Mouse (Mus musculus): ENCODE results near the gene Reln. TPM values are rescaled to one million over a fixed set of nuclear protein-coding genes. Genes with fewer than 3 reads are reported as not detected.
A peak's percentile ranks its signal among the peaks of the same experiment; 100 is the strongest.

Gene Reln
- polyA plus RNA-seq, 1 experiment from 2014 or later: 10.1 TPM

DNA sequence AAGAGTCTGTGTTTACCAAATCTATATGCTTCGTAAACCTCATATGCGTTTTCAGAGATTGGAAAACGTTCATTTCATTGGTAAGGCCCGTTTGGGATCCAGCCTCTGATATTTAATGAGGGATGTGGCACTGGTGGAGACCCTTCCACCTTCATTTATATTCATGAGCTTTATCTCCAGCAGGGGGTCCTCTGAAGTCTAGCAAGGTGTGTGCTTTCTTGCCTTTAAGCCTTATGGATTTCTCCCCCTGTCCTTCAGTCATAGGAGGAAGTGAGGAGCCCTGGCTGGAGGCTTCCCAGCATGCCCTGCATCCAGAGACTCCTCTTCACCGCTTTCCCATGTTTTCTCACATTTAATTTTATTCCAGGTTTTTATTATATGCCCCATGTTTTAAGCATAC lies 269.5 kb downstream of the Reln start:
- WGBS: 71% methylated on average over 5 of the region's 5 CpGs
- no peak overlapping the region for H3K4me2 ChIP-seq
- no peak for DNase-seq (ENCODE audit: low spot score, missing footprints)
- no peak overlapping the region for H3K4me3 ChIP-seq (ENCODE audit: low read depth, low read length)
- no peaks in the 10 kb centered on the region for H3K9me3 ChIP-seq (ENCODE audit: control insufficient read depth, low read length)
- H3K36me3 ChIP-seq (ENCODE audit: control insufficient read depth, insufficient read depth, low read length): no peaks in the 10 kb centered on the region
- H3K4me1 ChIP-seq (ENCODE audit: control insufficient read depth, insufficient read depth, low read length): no peaks in the 10 kb centered on the region
- no peak overlapping the region for H3K27ac ChIP-seq (ENCODE audit: low read depth, low read length)
- 0 out of 2 replicates have a peak, but pooled peaks have one; percentile 50 for ATAC-seq (ENCODE audit: low FRiP score)
- no peaks in the 10 kb centered on the region for H3K27me3 ChIP-seq (ENCODE audit: control insufficient read depth, insufficient read depth, low read length)
- H3K9ac ChIP-seq (ENCODE audit: low read length): no peak overlapping the region

DNA sequence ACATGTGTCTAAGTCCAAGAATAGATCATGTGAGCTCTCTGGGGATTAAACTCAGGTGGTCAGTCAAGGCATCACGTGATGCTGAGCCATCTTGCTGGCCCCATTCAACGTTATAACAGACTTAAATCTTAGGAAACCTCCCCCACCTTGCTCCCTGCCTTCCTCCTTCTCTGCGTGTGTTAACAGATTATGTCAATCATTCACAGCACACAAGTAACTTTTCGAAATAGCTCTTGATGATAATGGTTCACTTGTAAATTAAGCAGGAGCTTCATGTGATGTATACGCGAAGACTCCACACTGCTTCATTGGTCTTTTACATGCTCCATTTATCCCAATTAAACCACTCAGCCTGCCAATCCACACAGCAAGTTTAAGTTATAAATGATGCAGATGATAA lies 271.9 kb downstream of the Reln start:
- Histone ChIP-seq H3K9ac (ENCODE audit: low read length) (no peak overlapping the region), H3K27me3 (ENCODE audit: control insufficient read depth, insufficient read depth, low read length) (no peaks in the 10 kb centered on the region), H3K36me3 (ENCODE audit: control insufficient read depth, insufficient read depth, low read length) (no peaks in the 10 kb centered on the region), H3K4me3 (ENCODE audit: low read depth, low read length) (no peak overlapping the region), H3K9me3 (ENCODE audit: control insufficient read depth, low read length) (no peaks in the 10 kb centered on the region), H3K4me1 (ENCODE audit: control insufficient read depth, insufficient read depth, low read length) (no peaks in the 10 kb centered on the region), H3K27ac (ENCODE audit: low read depth, low read length) (no peak overlapping the region), H3K4me2 (no peak overlapping the region)
- ATAC-seq (ENCODE audit: low FRiP score): no peak
- WGBS: 89% methylated on average over 6 of the region's 6 CpGs
- no peak for DNase-seq (ENCODE audit: low spot score, missing footprints)

DNA sequence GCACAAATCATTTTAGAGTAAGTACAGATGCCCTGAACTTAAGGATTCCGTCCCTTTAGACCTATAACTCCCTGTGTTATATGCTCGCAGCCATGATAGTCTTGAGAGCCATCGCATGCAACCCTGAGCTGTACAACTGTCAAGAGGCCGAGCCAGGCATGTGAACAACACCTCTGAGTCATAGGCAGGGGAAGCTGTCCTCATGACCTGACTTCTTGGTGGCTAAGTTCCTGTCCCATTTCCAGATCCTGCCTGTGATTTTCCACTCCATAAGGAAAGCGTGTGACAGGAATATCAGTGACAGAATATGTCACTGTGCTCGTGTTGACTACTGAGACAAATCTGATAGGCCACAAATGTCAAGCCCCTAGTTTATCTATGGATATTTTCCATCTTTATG lies 285.3 kb downstream of the Reln start:
- Histone ChIP-seq H3K27ac (ENCODE audit: low read depth, low read length) (no peak overlapping the region), H3K4me1 (ENCODE audit: control insufficient read depth, insufficient read depth, low read length) (no peaks in the 10 kb centered on the region), H3K36me3 (ENCODE audit: control insufficient read depth, insufficient read depth, low read length) (no peaks in the 10 kb centered on the region), H3K4me2 (no peak overlapping the region), H3K27me3 (ENCODE audit: control insufficient read depth, insufficient read depth, low read length) (no peaks in the 10 kb centered on the region), H3K9ac (ENCODE audit: low read length) (no peak overlapping the region), H3K4me3 (ENCODE audit: low read depth, low read length) (no peak overlapping the region), H3K9me3 (ENCODE audit: control insufficient read depth, low read length) (no peaks in the 10 kb centered on the region)
- DNase-seq (ENCODE audit: low spot score, missing footprints) (no peak), ATAC-seq (ENCODE audit: low FRiP score) (no peak)
- WGBS: 86% methylated on average over 6 of the region's 6 CpGs

DNA sequence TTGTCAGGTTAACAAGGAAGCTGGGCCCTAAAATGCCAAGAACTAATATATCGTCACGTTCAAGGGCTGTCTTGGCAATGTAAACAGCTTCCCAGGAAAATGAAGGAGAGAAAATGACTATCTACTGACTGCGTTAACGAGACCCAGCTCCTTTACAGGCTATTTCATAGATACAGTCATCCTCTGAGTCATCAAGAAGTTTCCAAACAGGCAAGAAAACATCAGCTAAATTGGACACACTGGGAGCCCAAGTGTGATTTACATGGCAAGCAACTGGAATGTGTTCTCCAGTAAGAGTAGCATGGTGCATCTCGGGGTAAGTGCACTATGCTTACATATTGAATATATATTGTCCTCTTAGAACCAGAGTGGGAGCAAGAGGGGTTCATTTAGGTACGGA lies 302.7 kb downstream of the Reln start:
- H3K4me3 ChIP-seq (ENCODE audit: low read depth, low read length): no peak overlapping the region
- H3K27ac ChIP-seq (ENCODE audit: low read depth, low read length): no peak overlapping the region
- 95% methylated on average over 6 of the region's 6 CpGs for WGBS
- H3K9ac ChIP-seq (ENCODE audit: low read length): no peak overlapping the region
- H3K4me2 ChIP-seq: no peak overlapping the region
- DNase-seq (ENCODE audit: low spot score, missing footprints): no peak
- no peaks in the 10 kb centered on the region for H3K9me3 ChIP-seq (ENCODE audit: control insufficient read depth, low read length)
- no peaks in the 10 kb centered on the region for H3K27me3 ChIP-seq (ENCODE audit: control insufficient read depth, insufficient read depth, low read length)
- H3K4me1 ChIP-seq (ENCODE audit: control insufficient read depth, insufficient read depth, low read length): no peaks in the 10 kb centered on the region
- no peak for ATAC-seq (ENCODE audit: low FRiP score)
- no peaks in the 10 kb centered on the region for H3K36me3 ChIP-seq (ENCODE audit: control insufficient read depth, insufficient read depth, low read length)

DNA sequence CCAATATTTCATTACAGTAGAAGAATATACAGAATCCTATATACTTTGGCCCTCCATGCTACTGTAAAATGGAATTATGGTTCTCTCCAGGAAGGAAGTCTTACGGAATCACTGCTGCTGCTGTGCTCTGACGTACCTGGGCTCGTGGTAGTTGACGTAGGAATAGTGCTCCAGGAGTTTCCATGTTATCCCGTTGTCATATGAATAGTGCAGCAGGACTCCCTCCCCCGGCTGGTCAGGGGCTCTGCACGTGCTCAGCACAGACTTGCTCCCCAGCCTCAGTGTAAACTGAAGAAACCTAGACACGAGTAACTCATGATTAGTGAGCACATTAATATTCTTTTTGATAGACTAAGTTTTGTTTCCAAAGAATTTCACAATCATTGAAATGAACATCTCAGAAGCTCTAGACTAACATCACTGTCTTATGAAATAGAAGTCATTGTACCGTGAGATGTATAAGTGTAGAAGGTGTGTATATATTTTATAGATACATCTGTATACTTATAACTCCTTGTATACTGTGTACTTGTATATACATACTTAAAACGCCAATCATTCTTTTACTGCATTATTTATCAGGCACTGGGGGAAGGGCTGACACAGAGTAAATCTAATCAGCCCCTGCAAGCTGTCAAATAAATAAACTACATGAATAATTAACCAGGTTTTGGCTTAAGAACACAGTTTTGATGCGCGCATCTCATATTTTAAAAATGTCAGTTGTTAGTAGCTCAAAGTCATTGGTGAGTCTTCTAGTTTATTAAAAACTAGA lies 304.9 kb downstream of the Reln start:
- Histone ChIP-seq H3K9me3 (ENCODE audit: control insufficient read depth, low read length) (no peaks in the 10 kb centered on the region), H3K36me3 (ENCODE audit: control insufficient read depth, insufficient read depth, low read length) (no peaks in the 10 kb centered on the region), H3K9ac (ENCODE audit: low read length) (no peak overlapping the region), H3K4me3 (ENCODE audit: low read depth, low read length) (no peak overlapping the region), H3K27ac (ENCODE audit: low read depth, low read length) (no peak overlapping the region), H3K4me2 (no peak overlapping the region), H3K27me3 (ENCODE audit: control insufficient read depth, insufficient read depth, low read length) (no peaks in the 10 kb centered on the region), H3K4me1 (ENCODE audit: control insufficient read depth, insufficient read depth, low read length) (no peaks in the 10 kb centered on the region)
- ATAC-seq (ENCODE audit: low FRiP score): no peak
- DNase-seq (ENCODE audit: low spot score, missing footprints): no peak
- WGBS: 86% methylated on average over 12 of the region's 12 CpGs

DNA sequence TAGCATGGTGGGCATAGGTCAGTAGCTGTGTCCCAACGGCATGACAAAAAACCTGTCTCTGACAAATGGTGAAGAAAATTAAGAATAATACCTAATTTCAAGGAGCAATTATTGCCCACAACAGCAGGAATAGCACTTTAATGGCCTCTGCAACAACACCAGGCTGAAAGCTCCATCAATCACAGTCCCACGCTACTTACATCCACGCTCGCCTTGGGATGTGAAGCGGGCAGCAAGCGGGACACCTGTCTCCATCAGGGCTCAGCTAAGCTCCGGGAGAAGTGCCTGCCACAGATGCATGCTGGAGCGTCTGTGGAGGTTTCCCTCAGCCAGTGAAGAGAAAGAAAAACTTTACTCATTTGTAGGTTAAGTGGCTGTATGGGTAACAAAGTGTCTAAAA lies 309.3 kb downstream of the Reln start:
- WGBS: 92% methylated on average over 8 of the region's 8 CpGs
- Histone ChIP-seq H3K4me1 (ENCODE audit: control insufficient read depth, insufficient read depth, low read length) (no peaks in the 10 kb centered on the region), H3K27ac (ENCODE audit: low read depth, low read length) (no peak overlapping the region), H3K36me3 (ENCODE audit: control insufficient read depth, insufficient read depth, low read length) (no peaks in the 10 kb centered on the region), H3K27me3 (ENCODE audit: control insufficient read depth, insufficient read depth, low read length) (no peaks in the 10 kb centered on the region), H3K4me3 (ENCODE audit: low read depth, low read length) (no peak overlapping the region), H3K9me3 (ENCODE audit: control insufficient read depth, low read length) (no peaks in the 10 kb centered on the region), H3K9ac (ENCODE audit: low read length) (no peak overlapping the region), H3K4me2 (no peak overlapping the region)
- no peak for ATAC-seq (ENCODE audit: low FRiP score)
- no peak for DNase-seq (ENCODE audit: low spot score, missing footprints)

DNA sequence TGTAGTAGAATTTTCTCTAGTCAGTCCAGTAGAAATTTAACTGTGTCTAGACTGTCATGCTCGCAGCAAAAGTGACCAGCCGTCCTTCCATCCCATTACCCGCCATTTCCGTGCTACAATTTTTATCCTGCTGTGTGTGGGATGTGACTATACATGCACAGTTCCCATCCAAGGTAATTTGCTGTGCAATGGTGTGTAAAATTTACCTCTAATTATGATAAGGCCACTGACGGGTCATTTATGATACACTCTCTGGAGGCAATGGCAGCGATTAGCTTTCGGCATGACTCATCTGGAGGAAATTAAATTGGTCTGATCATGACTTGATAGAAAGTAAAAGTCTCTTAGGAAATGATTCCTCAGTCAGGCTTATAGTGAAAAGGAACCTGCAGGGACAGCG lies 311.5 kb downstream of the Reln start:
- no peak for ATAC-seq (ENCODE audit: low FRiP score)
- Histone ChIP-seq H3K27ac (ENCODE audit: low read depth, low read length) (no peak overlapping the region), H3K9me3 (ENCODE audit: control insufficient read depth, low read length) (no peaks in the 10 kb centered on the region), H3K36me3 (ENCODE audit: control insufficient read depth, insufficient read depth, low read length) (no peaks in the 10 kb centered on the region), H3K4me3 (ENCODE audit: low read depth, low read length) (no peak overlapping the region), H3K4me2 (no peak overlapping the region), H3K27me3 (ENCODE audit: control insufficient read depth, insufficient read depth, low read length) (no peaks in the 10 kb centered on the region), H3K4me1 (ENCODE audit: control insufficient read depth, insufficient read depth, low read length) (no peaks in the 10 kb centered on the region), H3K9ac (ENCODE audit: low read length) (no peak overlapping the region)
- 84% methylated on average over 8 of the region's 8 CpGs for WGBS
- DNase-seq (ENCODE audit: low spot score, missing footprints): no peak

DNA sequence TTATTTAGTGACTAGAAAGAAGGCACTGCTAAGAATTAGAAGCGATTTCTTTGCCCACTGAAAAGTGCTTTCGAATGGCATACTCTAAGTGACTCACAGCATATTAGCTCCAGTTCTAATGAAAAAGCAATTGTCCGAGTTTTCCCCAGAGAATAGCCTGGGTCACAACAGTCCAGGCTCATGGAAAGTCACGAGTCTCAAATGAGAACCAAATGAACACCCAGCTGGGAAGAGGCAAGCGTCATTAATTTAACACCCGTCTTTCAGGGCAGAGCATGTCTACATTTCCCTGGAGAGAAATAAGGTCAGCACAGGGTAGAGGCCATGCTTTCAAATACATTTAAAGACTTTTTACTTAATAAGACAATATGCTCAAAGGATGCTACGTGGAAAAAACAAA lies 312.8 kb downstream of the Reln start:
- Histone ChIP-seq H3K36me3 (ENCODE audit: control insufficient read depth, insufficient read depth, low read length) (no peaks in the 10 kb centered on the region), H3K27ac (ENCODE audit: low read depth, low read length) (no peak overlapping the region), H3K4me2 (no peak overlapping the region), H3K9ac (ENCODE audit: low read length) (no peak overlapping the region), H3K27me3 (ENCODE audit: control insufficient read depth, insufficient read depth, low read length) (no peaks in the 10 kb centered on the region), H3K4me3 (ENCODE audit: low read depth, low read length) (no peak overlapping the region), H3K9me3 (ENCODE audit: control insufficient read depth, low read length) (no peaks in the 10 kb centered on the region), H3K4me1 (ENCODE audit: control insufficient read depth, insufficient read depth, low read length) (no peaks in the 10 kb centered on the region)
- 56% methylated on average over 7 of the region's 7 CpGs for WGBS
- DNase-seq (ENCODE audit: low spot score, missing footprints): no peak
- ATAC-seq (ENCODE audit: low FRiP score): peak; percentile 84

DNA sequence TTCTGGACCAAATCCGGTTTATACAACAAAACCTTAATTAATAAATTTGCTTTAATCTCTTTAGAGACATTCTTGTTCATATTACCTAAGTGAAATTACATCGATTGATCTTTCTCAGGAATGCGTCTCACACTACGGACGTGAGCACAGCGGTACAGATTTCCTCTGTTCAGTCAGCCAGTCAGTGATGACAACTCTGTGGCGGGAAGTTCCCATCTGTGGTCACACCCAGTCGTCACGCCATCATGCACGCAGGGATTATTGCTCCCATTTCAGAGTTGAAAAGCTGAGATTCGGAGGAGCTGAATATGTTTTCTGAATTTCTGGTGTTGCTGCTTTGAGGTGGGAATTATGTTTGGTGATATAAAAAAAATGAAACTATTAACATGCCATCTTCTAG lies 316.1 kb downstream of the Reln start:
- Histone ChIP-seq H3K4me3 (ENCODE audit: low read depth, low read length) (no peak overlapping the region), H3K27me3 (ENCODE audit: control insufficient read depth, insufficient read depth, low read length) (no peaks in the 10 kb centered on the region), H3K36me3 (ENCODE audit: control insufficient read depth, insufficient read depth, low read length) (no peaks in the 10 kb centered on the region), H3K9ac (ENCODE audit: low read length) (no peak overlapping the region), H3K9me3 (ENCODE audit: control insufficient read depth, low read length) (no peaks in the 10 kb centered on the region), H3K4me2 (no peak overlapping the region), H3K4me1 (ENCODE audit: control insufficient read depth, insufficient read depth, low read length) (no peaks in the 10 kb centered on the region), H3K27ac (ENCODE audit: low read depth, low read length) (no peak overlapping the region)
- DNase-seq (ENCODE audit: low spot score, missing footprints) (no peak), ATAC-seq (ENCODE audit: low FRiP score) (no peak)
- WGBS: 84% methylated on average over 11 of the region's 11 CpGs
